Mouse (Mus musculus): ENCODE measurements at regions not wholly inside any gene's neighbourhood (a gene's known extent, or its start where the extent isn't known, plus 50 kb on each side); places are given as distances from the start of the nearest gene placed in this dataset.

GRCm38 (mm10) chr16:76529613-76530012 lies 156.0 kb upstream of the Nrip1 start:
- TF ChIP-seq POLR2A (IDR thresholded peaks at IDR 0.05; ENCODE audit: insufficient read depth, low read length) (no peak), EP300 (IDR thresholded peaks at IDR 0.05; ENCODE audit: insufficient read depth, low read depth, low read length) (no peak), CTCF (IDR thresholded peaks at IDR 0.05; ENCODE audit: low read depth, low read length) (no peak)
- Histone ChIP-seq H3K4me1 (ENCODE audit: control insufficient read depth, insufficient read depth, low read length) (peaks cover 3% of the 10 kb centered on the region), H3K4me3 (ENCODE audit: low read depth, low read length) (no peak overlapping the region), H3K27me3 (ENCODE audit: control insufficient read depth, insufficient read depth, low read length, poor library complexity, severe bottlenecking) (no peaks in the 10 kb centered on the region), H3K9me3 (replicated peaks; ENCODE audit: control insufficient read depth, insufficient read depth, low read length, poor library complexity, severe bottlenecking) (no peaks in the 10 kb centered on the region), H3K9ac (ENCODE audit: low read depth, poor library complexity, severe bottlenecking) (no peak overlapping the region), H3K27ac (ENCODE audit: insufficient read depth, low read length) (no peak overlapping the region), H3K36me3 (ENCODE audit: control insufficient read depth, insufficient read depth, low read length, poor library complexity, severe bottlenecking) (no peaks in the 10 kb centered on the region)

DNA sequence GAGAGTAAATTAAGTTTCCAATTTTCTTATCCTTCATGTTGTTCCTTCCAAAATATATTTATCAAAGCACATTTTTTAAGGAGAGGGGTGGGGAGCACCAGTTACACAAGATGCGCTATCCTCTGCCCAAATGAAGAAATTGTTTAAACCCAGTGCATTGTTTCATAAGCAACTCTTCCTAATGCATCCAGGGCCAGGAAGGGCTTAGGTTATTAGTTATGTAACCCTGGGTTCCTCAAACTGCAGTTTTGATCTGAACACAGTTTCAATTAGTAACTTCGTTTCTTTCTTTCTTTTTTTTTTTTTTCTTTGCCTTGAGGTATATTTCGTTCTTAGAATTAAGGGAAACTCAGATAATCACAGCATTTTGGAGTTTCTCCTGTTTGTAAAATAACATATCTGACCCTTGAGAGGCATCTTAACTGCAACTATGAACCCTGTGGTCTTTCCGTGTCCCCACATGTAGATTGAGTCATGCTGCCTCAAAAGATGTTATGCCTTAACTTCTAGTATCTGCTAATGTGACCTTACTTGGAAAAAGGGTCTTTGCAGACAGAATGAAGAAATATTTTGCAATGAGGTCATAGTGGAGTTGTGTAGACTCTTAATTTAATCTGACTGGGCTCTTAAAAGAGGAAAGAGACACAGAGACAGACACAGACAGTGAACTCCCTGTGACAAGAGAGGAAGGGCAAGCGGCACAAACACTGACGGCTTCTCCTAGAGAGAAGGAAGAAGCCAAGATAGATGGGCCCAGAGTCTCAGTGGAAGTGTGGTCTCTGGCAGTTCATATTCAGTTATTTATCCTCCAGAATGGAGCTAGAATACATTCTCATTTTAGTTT lies 153.7 kb upstream of the Nrip1 start:
- H3K27me3 ChIP-seq (ENCODE audit: control insufficient read depth, insufficient read depth, low read length, poor library complexity, severe bottlenecking): no peaks in the 10 kb centered on the region
- no peaks in the 10 kb centered on the region for H3K36me3 ChIP-seq (ENCODE audit: control insufficient read depth, insufficient read depth, low read length, poor library complexity, severe bottlenecking)
- no peak overlapping the region for H3K4me3 ChIP-seq (ENCODE audit: low read depth, low read length)
- no peak overlapping the region for H3K27ac ChIP-seq (ENCODE audit: insufficient read depth, low read length)
- no peak for TF ChIP-seq POLR2A (IDR thresholded peaks at IDR 0.05; ENCODE audit: insufficient read depth, low read length)
- H3K9me3 ChIP-seq (replicated peaks; ENCODE audit: control insufficient read depth, insufficient read depth, low read length, poor library complexity, severe bottlenecking): no peaks in the 10 kb centered on the region
- H3K4me1 ChIP-seq (ENCODE audit: control insufficient read depth, insufficient read depth, low read length): peaks cover 3% of the 10 kb centered on the region
- H3K9ac ChIP-seq (ENCODE audit: low read depth, poor library complexity, severe bottlenecking): no peak overlapping the region

DNA sequence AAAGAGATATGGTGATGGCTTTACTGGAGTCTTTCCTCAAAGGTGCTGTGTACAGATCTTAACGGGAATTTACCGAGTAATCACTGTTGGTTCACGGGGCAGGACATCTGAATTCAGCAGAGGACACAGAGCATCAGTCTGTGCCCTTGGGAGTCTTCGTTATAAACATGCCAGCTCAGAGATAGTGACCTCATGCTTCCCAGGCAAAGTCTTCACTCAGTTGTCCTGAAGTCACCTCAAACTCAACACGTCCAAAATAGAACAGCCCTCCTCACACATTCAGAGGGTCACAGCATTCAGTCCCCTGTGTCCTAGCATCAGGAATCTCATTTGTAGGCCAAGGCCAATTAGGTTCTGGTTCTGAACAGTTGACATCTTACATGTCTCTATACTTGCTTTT lies 151.9 kb upstream of the Nrip1 start:
- TF ChIP-seq POLR2A (IDR thresholded peaks at IDR 0.05; ENCODE audit: insufficient read depth, low read length) (no peak), CTCF (IDR thresholded peaks at IDR 0.05; ENCODE audit: low read depth, low read length) (no peak), EP300 (IDR thresholded peaks at IDR 0.05; ENCODE audit: insufficient read depth, low read depth, low read length) (no peak)
- no peaks in the 10 kb centered on the region for H3K36me3 ChIP-seq (ENCODE audit: control insufficient read depth, insufficient read depth, low read length, poor library complexity, severe bottlenecking)
- H3K9me3 ChIP-seq (replicated peaks; ENCODE audit: control insufficient read depth, insufficient read depth, low read length, poor library complexity, severe bottlenecking): no peaks in the 10 kb centered on the region
- no peaks in the 10 kb centered on the region for H3K4me1 ChIP-seq (ENCODE audit: control insufficient read depth, insufficient read depth, low read length)
- H3K27me3 ChIP-seq (ENCODE audit: control insufficient read depth, insufficient read depth, low read length, poor library complexity, severe bottlenecking): no peaks in the 10 kb centered on the region
- H3K9ac ChIP-seq (ENCODE audit: low read depth, poor library complexity, severe bottlenecking): no peak overlapping the region
- H3K27ac ChIP-seq (ENCODE audit: insufficient read depth, low read length): no peak overlapping the region
- no peak overlapping the region for H3K4me3 ChIP-seq (ENCODE audit: low read depth, low read length)

- no peak overlapping the region for H3K27ac ChIP-seq (ENCODE audit: insufficient read depth, low read length)
- no peaks in the 10 kb centered on the region for H3K9me3 ChIP-seq (replicated peaks; ENCODE audit: control insufficient read depth, insufficient read depth, low read length, poor library complexity, severe bottlenecking)
- no peaks in the 10 kb centered on the region for H3K36me3 ChIP-seq (ENCODE audit: control insufficient read depth, insufficient read depth, low read length, poor library complexity, severe bottlenecking)
- TF ChIP-seq EP300 (IDR thresholded peaks at IDR 0.05; ENCODE audit: insufficient read depth, low read depth, low read length) (no peak), POLR2A (IDR thresholded peaks at IDR 0.05; ENCODE audit: insufficient read depth, low read length) (no peak), CTCF (IDR thresholded peaks at IDR 0.05; ENCODE audit: low read depth, low read length) (no peak)
- no peaks in the 10 kb centered on the region for H3K4me1 ChIP-seq (ENCODE audit: control insufficient read depth, insufficient read depth, low read length)
- no peak overlapping the region for H3K4me3 ChIP-seq (ENCODE audit: low read depth, low read length)
- no peaks in the 10 kb centered on the region for H3K27me3 ChIP-seq (ENCODE audit: control insufficient read depth, insufficient read depth, low read length, poor library complexity, severe bottlenecking)
- H3K9ac ChIP-seq (ENCODE audit: low read depth, poor library complexity, severe bottlenecking): no peak overlapping the region
These were observed 151.3 kb upstream of the Nrip1 start for GRCm38 (mm10) chr16:76524921-76525320.

GRCm38 (mm10) chr16:76521142-76521541 lies 147.5 kb upstream of the Nrip1 start:
- no peaks in the 10 kb centered on the region for H3K9me3 ChIP-seq (replicated peaks; ENCODE audit: control insufficient read depth, insufficient read depth, low read length, poor library complexity, severe bottlenecking)
- H3K36me3 ChIP-seq (ENCODE audit: control insufficient read depth, insufficient read depth, low read length, poor library complexity, severe bottlenecking): no peaks in the 10 kb centered on the region
- no peaks in the 10 kb centered on the region for H3K4me1 ChIP-seq (ENCODE audit: control insufficient read depth, insufficient read depth, low read length)
- H3K9ac ChIP-seq (ENCODE audit: low read depth, poor library complexity, severe bottlenecking): no peak overlapping the region
- TF ChIP-seq EP300 (IDR thresholded peaks at IDR 0.05; ENCODE audit: insufficient read depth, low read depth, low read length): no peak
- no peak for TF ChIP-seq CTCF (IDR thresholded peaks at IDR 0.05; ENCODE audit: low read depth, low read length)
- TF ChIP-seq POLR2A (IDR thresholded peaks at IDR 0.05; ENCODE audit: insufficient read depth, low read length): no peak
- no peak overlapping the region for H3K27ac ChIP-seq (ENCODE audit: insufficient read depth, low read length)
- H3K27me3 ChIP-seq (ENCODE audit: control insufficient read depth, insufficient read depth, low read length, poor library complexity, severe bottlenecking): no peaks in the 10 kb centered on the region
- no peak overlapping the region for H3K4me3 ChIP-seq (ENCODE audit: low read depth, low read length)

GRCm38 (mm10) chr16:76520643-76520993 lies 147.0 kb upstream of the Nrip1 start:
- H3K4me1 ChIP-seq (ENCODE audit: control insufficient read depth, insufficient read depth, low read length): no peaks in the 10 kb centered on the region
- no peak for TF ChIP-seq EP300 (IDR thresholded peaks at IDR 0.05; ENCODE audit: insufficient read depth, low read depth, low read length)
- no peak for TF ChIP-seq CTCF (IDR thresholded peaks at IDR 0.05; ENCODE audit: low read depth, low read length)
- TF ChIP-seq POLR2A (IDR thresholded peaks at IDR 0.05; ENCODE audit: insufficient read depth, low read length): no peak
- no peak overlapping the region for H3K27ac ChIP-seq (ENCODE audit: insufficient read depth, low read length)
- H3K36me3 ChIP-seq (ENCODE audit: control insufficient read depth, insufficient read depth, low read length, poor library complexity, severe bottlenecking): no peaks in the 10 kb centered on the region
- no peak overlapping the region for H3K9ac ChIP-seq (ENCODE audit: low read depth, poor library complexity, severe bottlenecking)
- H3K27me3 ChIP-seq (ENCODE audit: control insufficient read depth, insufficient read depth, low read length, poor library complexity, severe bottlenecking): no peaks in the 10 kb centered on the region
- H3K9me3 ChIP-seq (replicated peaks; ENCODE audit: control insufficient read depth, insufficient read depth, low read length, poor library complexity, severe bottlenecking): no peaks in the 10 kb centered on the region
- no peak overlapping the region for H3K4me3 ChIP-seq (ENCODE audit: low read depth, low read length)
